Mouse (Mus musculus) kidney, adult 9 months (tissue): Measurements from ENCODE around the gene Tas2r129.
"Not testable (repeated sequence)": the region's sequence is repeated elsewhere in the genome, so short reads cannot be mapped to it uniquely, and the experiment has no call there.

Source experiments
- DNase-seq: peaks from one replicate; pipeline ENCODE4 v3.0.0; 2022

Gene Tas2r129

DNA sequence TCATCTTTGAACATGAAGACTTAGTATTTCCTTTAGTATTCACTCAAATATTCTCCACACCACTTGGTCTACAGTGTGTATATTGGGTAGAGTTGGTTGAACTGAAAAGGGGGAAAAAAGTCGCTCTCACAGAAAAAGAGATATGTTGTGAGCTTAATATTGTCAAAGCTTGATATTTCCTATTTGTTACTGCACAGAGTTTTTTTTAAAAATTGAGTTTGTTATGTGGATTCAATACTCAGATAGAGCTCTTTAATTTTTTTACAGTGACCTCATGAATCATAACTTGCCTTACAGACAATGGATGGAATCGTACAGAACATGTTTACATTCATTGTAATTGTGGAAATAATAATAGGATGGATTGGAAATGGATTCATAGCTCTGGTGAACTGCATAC is at the start of gene Tas2r129:
TSS of gene Tas2r129 (plus strand) at position 301 of the 400 bp plus-strand sequence.
- no peak for DNase-seq

DNA sequence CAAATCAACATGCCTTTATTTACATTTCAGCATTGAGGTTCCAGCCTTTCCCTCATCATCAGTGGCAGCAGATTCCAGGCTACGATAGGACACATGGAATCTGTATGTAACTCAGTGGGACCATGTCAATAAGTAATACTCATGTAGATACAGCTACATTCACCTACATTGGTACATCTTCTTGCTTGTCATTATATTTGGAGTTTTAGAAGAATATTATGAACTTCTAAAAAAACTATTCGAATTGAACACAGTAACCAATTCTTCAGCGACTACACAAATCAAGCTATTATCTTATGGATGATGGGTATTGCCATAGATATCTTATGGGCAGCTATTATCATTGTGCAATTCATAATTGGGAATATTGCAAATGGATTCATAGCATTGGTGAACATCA is 41.6 kb upstream of the Tas2r129 start, which contains the start of gene Tas2r125:
TSS of gene Tas2r125 (plus strand) at position 301 of the 400 bp plus-strand sequence.
- DNase-seq, result no peak

DNA sequence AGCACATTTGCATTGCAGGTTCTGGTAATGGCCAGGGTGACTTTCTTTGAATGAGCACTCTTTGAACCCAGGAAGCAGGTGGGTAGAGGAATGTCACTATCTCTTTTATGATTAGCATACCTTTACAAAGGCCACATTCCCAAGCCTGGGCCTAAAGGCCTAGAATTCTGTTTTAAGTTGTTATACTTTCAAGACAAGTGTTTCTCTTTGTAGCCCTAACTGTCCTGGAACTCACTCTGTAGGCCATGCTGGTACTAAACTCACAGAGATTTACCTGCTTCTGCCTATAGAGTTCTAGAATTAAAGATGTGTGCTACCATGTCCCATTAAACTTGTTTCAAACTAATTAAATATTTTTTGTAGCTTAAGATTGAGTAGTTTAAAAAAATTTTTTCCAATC is 9.5 kb upstream of the Tas2r129 start:
- DNase-seq, result not testable (repeated sequence)

DNA sequence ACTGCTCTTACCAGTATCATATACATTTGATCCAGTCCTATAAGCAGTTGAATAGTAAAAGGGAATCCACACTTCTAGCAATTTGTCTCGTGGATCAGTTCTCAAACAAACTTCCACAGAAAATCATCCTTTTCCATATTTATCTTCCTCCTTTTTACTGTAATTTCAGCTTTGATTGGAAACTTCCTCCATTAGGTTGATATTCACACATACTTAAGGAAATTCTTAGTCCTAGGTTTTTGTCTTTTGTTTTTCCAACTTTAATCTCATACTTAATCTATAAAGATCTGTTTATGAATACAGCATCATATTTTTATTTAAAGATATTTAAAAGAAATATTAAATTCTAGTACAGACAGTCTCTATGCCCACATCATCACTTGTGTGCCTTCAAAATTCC is 6.9 kb downstream of the Tas2r129 start, which contains the start of gene Tas2r131:
TSS of gene Tas2r131 (minus strand) at position 101 of the 400 bp plus-strand sequence.
- no peak for DNase-seq

DNA sequence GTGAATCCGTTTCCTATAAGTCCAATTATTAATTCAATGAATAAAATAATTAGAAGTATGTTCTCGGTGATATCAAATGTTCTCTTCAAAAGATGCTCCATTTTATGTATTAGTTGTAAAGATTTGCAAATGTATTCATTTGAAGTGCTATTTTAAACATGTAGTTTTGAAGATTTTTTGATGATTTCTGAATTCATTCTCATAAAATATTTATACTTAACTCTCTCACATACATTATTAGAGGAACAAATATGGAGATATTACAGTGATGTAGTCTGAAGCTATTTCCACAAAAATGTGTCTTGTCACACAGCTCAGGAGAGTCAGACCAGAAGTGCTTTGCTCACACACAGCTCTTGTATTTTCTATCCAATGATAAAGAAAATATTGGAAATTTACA is 30.0 kb downstream of the Tas2r129 start, which contains the start of gene Tas2r109:
TSS of gene Tas2r109 (minus strand) at position 101 of the 400 bp plus-strand sequence.
- no peak for DNase-seq
